Mouse (Mus musculus): ENCODE results near the gene Ncam1.

DNA sequence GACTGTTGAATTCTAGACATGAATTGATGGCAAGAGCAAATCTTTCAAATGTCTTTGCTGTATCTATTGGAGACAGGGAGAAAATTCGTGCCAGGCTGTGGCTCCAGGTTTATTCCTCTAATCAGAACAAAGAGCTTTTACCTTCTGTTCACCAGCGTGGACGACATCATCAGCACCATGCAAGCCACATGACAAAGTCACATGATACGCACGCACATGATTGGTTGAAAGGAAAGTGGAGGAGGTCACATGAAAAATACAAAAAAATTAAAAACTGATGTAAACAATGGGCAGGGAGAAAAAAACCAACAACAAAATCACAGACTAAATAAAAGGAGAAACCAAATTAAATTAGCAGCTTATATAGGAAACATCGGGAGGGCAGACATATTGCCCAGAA, 266.9 kb downstream of the Ncam1 start:
- TF ChIP-seq POLR2A (IDR thresholded peaks at IDR 0.05; ENCODE audit: insufficient read depth, low read depth, low read length) (no peak), CTCF (IDR thresholded peaks at IDR 0.05; ENCODE audit: insufficient read depth, low read depth, low read length) (no peak)

Data from olfactory bulb, adult 2 months (tissue).